Mouse (Mus musculus) kidney, adult 2 months (tissue): ENCODE data around the gene Galnt3.

ENCODE experiments used
- CTCF ChIP-seq: fragments of 200-500 bp; conservative IDR thresholded peaks from 2 replicates; pipeline ENCODE4 v1.5.1; 2011; ENCODE audit warnings: low read depth, mild to moderate bottlenecking, control low read depth, low read length, moderate library complexity, mixed read lengths; ENCODE audit not compliant: insufficient read depth, insufficient read length
- POLR2A ChIP-seq: fragments of 200-500 bp; IDR thresholded peaks from one replicate; pipeline ENCODE4 v1.6.1; 2011; ENCODE audit warnings: low read depth, low read length, control low read depth

DNA sequence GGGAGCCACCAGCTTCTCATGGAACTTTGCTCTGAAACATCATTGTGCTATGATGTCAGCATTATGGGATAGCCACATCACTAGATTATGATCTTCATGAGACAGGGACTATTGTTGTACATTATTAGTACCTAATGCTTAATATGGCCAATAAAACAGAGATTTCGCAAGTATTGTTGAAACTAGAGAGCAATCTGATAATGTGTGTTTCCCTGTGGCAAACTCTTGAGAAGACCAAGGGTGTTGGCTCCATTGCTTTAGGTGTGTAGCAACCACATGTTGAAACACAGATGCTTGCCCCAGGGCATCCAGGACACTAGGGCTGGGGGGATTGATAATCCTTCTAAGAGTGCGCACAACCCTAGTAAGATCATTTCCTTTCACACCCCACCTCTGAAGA, 44.1 kb downstream of the Galnt3 start:
- TF ChIP-seq CTCF (no peak), POLR2A (no peak)
